Comparison of ENCODE assay signal across 29 mouse cellular contexts in genomic region chr1:84357216-84357615, GRCm38 (mm10).
"Had no signal": no experiment of that assay in that cellular context is flagged by ENCODE, and none has a peak within 500 bp of the region (broad histone marks: within the 10 kb centered on the region; RNA-seq: fewer than 3 reads in every experiment).

No protein-coding gene starts in this region.

- H3K4me1 ChIP-seq: limb, embryonic 10.5 days; limb, embryonic 12.5 days; limb, embryonic 13.5 days; limb, embryonic 15.5 days; liver, embryonic 12.5 days; liver, embryonic 13.5 days; liver, embryonic 15.5 days; lung, embryonic 15.5 days; megakaryocyte, embryonic 14.5 days; midbrain, embryonic 10.5 days; midbrain, embryonic 12.5 days; midbrain, embryonic 13.5 days; midbrain, embryonic 15.5 days; neural tube, embryonic 12.5 days had no signal

- H3K36me3 ChIP-seq: limb, embryonic 10.5 days; limb, embryonic 12.5 days; limb, embryonic 13.5 days; limb, embryonic 15.5 days; liver, embryonic 12.5 days; liver, embryonic 13.5 days; liver, embryonic 15.5 days; lung, embryonic 15.5 days; midbrain, embryonic 10.5 days; midbrain, embryonic 12.5 days; midbrain, embryonic 13.5 days; midbrain, embryonic 15.5 days; neural tube, embryonic 12.5 days; neural tube, embryonic 13.5 days had no signal

- DNase-seq: left cerebral cortex, postnatal 4 days; liver; liver, embryonic 13.5 days; liver, postnatal 0 days; lung, adult 18-20 months; lung, adult 2 months; lung, embryonic 14.5 days; lung, postnatal 10 days; lung, postnatal 14 days; lung, postnatal 4 days; midbrain, embryonic 14.5 days had no signal

- H3K4me3 ChIP-seq: limb, embryonic 10.5 days; limb, embryonic 12.5 days; limb, embryonic 13.5 days; limb, embryonic 15.5 days; liver, embryonic 12.5 days; liver, embryonic 13.5 days; liver, embryonic 15.5 days; lung, embryonic 15.5 days; megakaryocyte, embryonic 14.5 days; midbrain, embryonic 10.5 days; midbrain, embryonic 12.5 days; midbrain, embryonic 13.5 days; midbrain, embryonic 15.5 days; myocyte; neural tube, embryonic 12.5 days; neural tube, embryonic 13.5 days had no signal

- H3K9ac ChIP-seq: limb, embryonic 12.5 days; limb, embryonic 13.5 days; limb, embryonic 15.5 days; liver, embryonic 12.5 days; liver, embryonic 13.5 days; liver, embryonic 14.5 days; liver, embryonic 15.5 days; liver, postnatal 0 days; lung, embryonic 14.5 days; lung, embryonic 15.5 days; midbrain, embryonic 12.5 days; midbrain, embryonic 13.5 days; midbrain, embryonic 15.5 days; neural tube, embryonic 12.5 days; neural tube, embryonic 13.5 days had no signal

- ATAC-seq: liver, embryonic 12.5 days; liver, postnatal 0 days; lung, postnatal 0 days; midbrain, embryonic 13.5 days; midbrain, embryonic 15.5 days; midbrain, embryonic 16.5 days had no signal

- H3K27me3 ChIP-seq: limb, embryonic 12.5 days; limb, embryonic 13.5 days; limb, embryonic 15.5 days; liver, embryonic 12.5 days; liver, embryonic 13.5 days; liver, embryonic 15.5 days; lung, embryonic 15.5 days; megakaryocyte, embryonic 14.5 days; midbrain, embryonic 12.5 days; midbrain, embryonic 13.5 days; midbrain, embryonic 15.5 days; neural tube, embryonic 12.5 days; neural tube, embryonic 13.5 days had no signal

- H3K27ac ChIP-seq: limb, embryonic 10.5 days; limb, embryonic 12.5 days; limb, embryonic 13.5 days; limb, embryonic 15.5 days; liver, embryonic 12.5 days; liver, embryonic 13.5 days; liver, embryonic 14.5 days; liver, embryonic 15.5 days; lung, embryonic 15.5 days; midbrain, embryonic 10.5 days; midbrain, embryonic 12.5 days; midbrain, embryonic 13.5 days; midbrain, embryonic 15.5 days; neural tube, embryonic 12.5 days; neural tube, embryonic 13.5 days had no signal
